Mouse (Mus musculus) cerebellum, adult 2 months (tissue): ENCODE data around the gene Sgms1.

Experiments used
- CTCF ChIP-seq: fragments of 200-500 bp; IDR thresholded peaks from 2 replicates; pipeline ENCODE4 v1.5.1; 2011; ENCODE audit warnings: low read depth, mild to moderate bottlenecking, control low read depth, low read length, moderate library complexity, borderline replicate concordance; ENCODE audit not compliant: insufficient read depth
- POLR2A ChIP-seq: fragments of 200-500 bp; IDR thresholded peaks from 2 replicates; pipeline ENCODE4 v1.6.1; 2011; ENCODE audit warnings: low read length, control low read depth, borderline replicate concordance; ENCODE audit not compliant: insufficient read depth

- no peak for TF ChIP-seq CTCF
- no peak for TF ChIP-seq POLR2A
Measured at GRCm38 (mm10) chr19:32360989-32361698, 28.4 kb downstream of the Sgms1 start.
